Mouse (Mus musculus) left cerebral cortex, adult 2 months (tissue): ENCODE measurements at regions not wholly inside any gene's neighbourhood (a gene's known extent, or its start where the extent isn't known, plus 50 kb on each side); places are given as distances from the start of the nearest gene placed in this dataset.

Source experiments
- DNase-seq, 2 experiments: peaks; one replicate each; pipeline ENCODE4 v3.0.0; 2021 to 2022; ENCODE audit warnings: low spot score in 2 of 2, mixed read lengths in 1 of 2; ENCODE audit errors: extremely low spot score in 1 of 2
- H3K27ac ChIP-seq: fragments of 200-600 bp; 2 replicates; pipeline ENCODE4 v1.8.1; 2022
- H3K4me3 ChIP-seq: fragments of 200-600 bp; 2 replicates; pipeline ENCODE4 v1.8.1; 2022
- CTCF ChIP-seq: fragments of 200-600 bp; IDR thresholded peaks from 2 replicates; pipeline ENCODE4 v1.8.1; 2022; ENCODE audit warnings: antibody characterized with exemption, mild to moderate bottlenecking, moderate library complexity
- intact Hi-C: fragments of 180-260 bp; cut with DNase I; formaldehyde crosslinking; loops from one replicate; pipeline ENCODE4 v1.15.1; 2025

DNA sequence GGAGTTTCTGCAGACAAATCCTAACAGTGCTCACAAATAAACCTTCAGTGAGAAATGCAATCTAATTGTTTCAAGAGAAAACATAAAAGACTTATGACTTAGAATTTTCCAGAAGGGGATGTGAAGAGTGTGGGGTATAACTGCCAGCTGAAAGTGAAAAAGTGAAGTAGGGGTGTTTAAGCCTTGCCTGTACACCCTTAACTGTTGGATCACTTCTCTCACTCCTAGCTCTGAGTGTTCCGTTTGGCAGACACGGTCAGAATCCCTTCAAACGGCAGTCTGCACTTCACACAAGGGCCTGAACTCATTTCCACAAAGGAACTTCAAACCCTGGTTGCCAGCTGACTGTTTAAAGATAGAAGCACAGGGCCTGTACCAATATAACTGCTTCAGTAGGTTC is 101.2 kb upstream of the Mpp6 start:
- Histone ChIP-seq H3K4me3 (no peak overlapping the region), H3K27ac (no peak overlapping the region)
- intact Hi-C loops = no loop called here
- no peak for TF ChIP-seq CTCF
- DNase-seq = no peak

- no peak overlapping the region for H3K4me3 ChIP-seq
- TF ChIP-seq CTCF = no peak
- intact Hi-C loops = no loop called here
- no peak for DNase-seq
- H3K27ac ChIP-seq = no peak overlapping the region
Observed at GRCm38 (mm10) chr6:50009339-50009738, 100.7 kb upstream of the Mpp6 start.

- no peak for DNase-seq
- no peak overlapping the region for H3K27ac ChIP-seq
- no peak overlapping the region for H3K4me3 ChIP-seq
- intact Hi-C loops = no loop called here
- TF ChIP-seq CTCF = no peak
Observed at GRCm38 (mm10) chr6:50009856-50010255, 100.2 kb upstream of the Mpp6 start.

- Histone ChIP-seq H3K4me3 (no peak overlapping the region), H3K27ac (no peak overlapping the region)
- no peak for DNase-seq
- no peak for TF ChIP-seq CTCF
- intact Hi-C loops = no loop called here
Observed at GRCm38 (mm10) chr6:50011071-50011470, 99.0 kb upstream of the Mpp6 start.

GRCm38 (mm10) chr6:50011746-50012453 is 98.1 kb upstream of the Mpp6 start:
- no peak for TF ChIP-seq CTCF
- Histone ChIP-seq H3K4me3 (no peak overlapping the region), H3K27ac (no peak overlapping the region)
- no peak for DNase-seq
- intact Hi-C loops = no loop called here

DNA sequence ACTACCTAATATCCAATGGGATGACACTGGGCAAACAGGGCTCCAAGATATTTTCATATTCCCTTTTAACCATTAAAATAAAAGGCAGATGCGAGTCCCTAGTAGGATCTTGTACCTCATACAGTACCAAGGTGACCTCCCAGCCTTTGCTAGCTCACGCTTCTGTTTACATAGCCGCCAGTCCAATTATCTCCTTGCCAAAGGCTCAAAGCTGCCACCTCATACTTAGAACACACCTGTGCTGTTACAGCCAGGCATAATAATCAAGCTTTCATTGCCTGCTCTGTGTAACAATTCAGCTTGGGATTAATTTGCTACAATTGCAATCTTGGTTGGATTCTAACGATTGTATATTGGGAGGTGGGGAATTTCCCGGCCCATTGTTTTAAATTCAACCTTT is 97.0 kb upstream of the Mpp6 start:
- TF ChIP-seq CTCF = no peak
- no peak for DNase-seq
- intact Hi-C loops = no loop called here
- no peak overlapping the region for H3K4me3 ChIP-seq
- no peak overlapping the region for H3K27ac ChIP-seq

GRCm38 (mm10) chr6:50013842-50014241 is 96.2 kb upstream of the Mpp6 start:
- intact Hi-C loops = no loop called here
- H3K4me3 ChIP-seq = no peak overlapping the region
- no peak overlapping the region for H3K27ac ChIP-seq
- TF ChIP-seq CTCF = no peak
- no peak for DNase-seq

DNA sequence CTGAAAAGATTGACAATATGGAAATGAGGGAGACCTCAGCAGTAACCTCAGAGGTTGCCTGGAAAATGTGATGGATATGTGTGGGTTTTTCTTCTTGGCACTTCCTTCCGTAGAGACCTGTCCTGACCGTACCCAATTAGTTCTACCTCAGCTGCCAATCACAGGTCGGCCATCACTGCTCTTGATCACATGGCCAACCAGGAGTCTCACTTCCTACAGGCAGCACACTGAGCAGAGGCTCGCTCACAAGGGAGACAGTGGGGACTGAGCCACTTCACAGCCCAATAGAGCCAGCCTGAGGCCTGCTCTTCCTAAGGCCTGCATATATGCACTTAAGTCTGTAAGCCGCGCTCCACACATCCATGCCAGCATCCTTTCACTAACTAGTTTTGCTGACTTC is 82.1 kb upstream of the Mpp6 start:
- DNase-seq = no peak
- intact Hi-C loops = no loop called here
- no peak overlapping the region for H3K27ac ChIP-seq
- no peak overlapping the region for H3K4me3 ChIP-seq
- no peak for TF ChIP-seq CTCF

DNA sequence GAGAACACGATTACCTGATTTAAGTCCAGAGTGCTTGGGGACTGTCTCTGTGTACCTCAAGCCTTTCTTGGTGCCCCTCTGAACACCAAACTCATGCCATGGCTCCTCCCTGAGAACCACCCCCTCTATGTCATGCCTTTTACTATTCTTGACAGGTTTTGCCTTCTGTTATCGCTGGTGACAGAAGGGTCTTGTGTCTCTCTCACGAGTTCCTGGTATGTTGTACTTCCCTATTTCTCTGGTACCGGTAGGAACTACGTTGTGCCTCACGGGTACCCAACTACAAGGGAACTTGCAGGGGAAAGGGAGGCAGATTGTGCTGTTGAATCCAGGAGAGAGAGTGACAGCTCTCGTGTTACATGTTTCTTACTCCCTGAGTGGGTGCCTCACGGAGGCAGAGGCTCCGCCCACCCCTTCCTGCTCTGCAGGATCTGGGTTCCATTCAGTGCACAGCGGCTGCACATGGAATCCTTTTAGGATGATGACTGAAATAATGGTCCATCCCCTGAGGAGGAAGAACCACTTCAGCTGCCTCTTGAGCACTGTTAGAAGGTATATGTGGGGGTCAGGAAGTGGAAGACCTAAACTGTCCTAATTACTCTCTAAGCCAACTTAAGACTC is 80.0 kb upstream of the Mpp6 start:
- intact Hi-C loops = no loop called here
- no peak overlapping the region for H3K4me3 ChIP-seq
- no peak for TF ChIP-seq CTCF
- H3K27ac ChIP-seq = no peak overlapping the region
- DNase-seq = no peak

DNA sequence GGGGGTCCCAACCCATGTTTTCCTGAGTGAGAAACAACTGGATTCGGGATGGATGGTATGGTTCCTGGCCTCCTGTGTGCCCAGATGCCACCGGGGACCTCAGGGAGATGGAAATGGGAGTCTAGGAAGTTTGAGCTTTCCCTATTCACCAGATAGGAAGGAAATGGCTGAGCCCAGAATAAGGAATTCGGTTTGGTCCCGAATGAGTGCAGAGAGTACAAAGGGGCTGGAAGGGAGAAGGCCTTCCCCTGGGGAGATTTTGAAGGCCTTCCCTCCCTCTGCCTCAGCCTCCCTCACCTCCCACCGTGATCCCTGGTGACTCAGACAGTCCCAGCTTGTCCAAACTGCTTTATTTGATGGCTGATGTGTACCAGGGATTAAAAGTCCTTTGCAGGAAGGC is 78.7 kb upstream of the Mpp6 start:
- DNase-seq = no peak
- no peak for TF ChIP-seq CTCF
- Histone ChIP-seq H3K4me3 (no peak overlapping the region), H3K27ac (no peak overlapping the region)
- intact Hi-C loops = no loop called here

- no peak for TF ChIP-seq CTCF
- H3K4me3 ChIP-seq = peak overlapping the region; percentile 24
- H3K27ac ChIP-seq = peak overlapping the region; percentile 1; the same call in 1 of the 2 replicates
- DNase-seq = no peak
- intact Hi-C loops = no loop called here
Observed at GRCm38 (mm10) chr6:50032894-50033595, 77.0 kb upstream of the Mpp6 start.

DNA sequence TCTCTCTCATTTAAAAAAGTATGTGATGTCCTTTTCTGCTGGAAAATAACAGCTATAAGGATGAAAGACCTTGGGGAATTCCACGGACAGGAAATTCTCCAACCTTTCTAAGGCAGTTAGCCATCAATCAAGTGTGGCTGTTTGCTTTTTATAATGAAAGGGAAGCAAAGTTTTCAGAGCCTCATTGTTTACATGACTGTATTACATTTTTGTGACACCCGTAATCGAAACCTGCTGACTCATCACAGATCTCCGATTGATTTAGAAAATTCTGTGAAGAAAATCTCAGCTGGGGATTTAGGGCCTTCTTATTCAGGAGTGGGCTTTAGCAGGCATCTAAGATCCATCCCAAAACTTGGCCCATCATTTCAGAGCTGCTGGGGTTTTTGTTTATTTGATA is 72.4 kb upstream of the Mpp6 start:
- intact Hi-C loops = no loop called here
- no peak for TF ChIP-seq CTCF
- no peak overlapping the region for H3K27ac ChIP-seq
- H3K4me3 ChIP-seq = no peak overlapping the region
- DNase-seq = no peak

- H3K27ac ChIP-seq = no peak overlapping the region
- TF ChIP-seq CTCF = no peak
- no peak overlapping the region for H3K4me3 ChIP-seq
- intact Hi-C loops = no loop called here
- DNase-seq = no peak
Observed at GRCm38 (mm10) chr6:50038369-50038768, 71.7 kb upstream of the Mpp6 start.
